Mouse (Mus musculus) midbrain, embryonic 10.5 days (tissue): ENCODE results near the gene Ccl6. TPM values are rescaled to one million over a fixed set of nuclear protein-coding genes. Genes with fewer than 3 reads are reported as not detected.

ENCODE experiments used
- DNase-seq: peaks from one replicate; pipeline ENCODE4 v3.0.0-alpha.2; 2017; ENCODE audit warnings: low spot score
- H3K27ac ChIP-seq: fragments of 300-500 bp; sonication (generic); replicated peaks from 2 replicates; pipeline ENCODE4 v1.5.1; 2016; ENCODE audit warnings: mild to moderate bottlenecking
- H3K27me3 ChIP-seq: fragments of 300-500 bp; sonication (generic); 2 replicates; pipeline ENCODE4 v1.6.1; 2016; ENCODE audit warnings: low read depth, mild to moderate bottlenecking; ENCODE audit not compliant: poor library complexity, severe bottlenecking
- H3K36me3 ChIP-seq: fragments of 300-500 bp; sonication (generic); 2 replicates; pipeline ENCODE4 v1.6.1; 2016; ENCODE audit warnings: mild to moderate bottlenecking, moderate library complexity
- H3K4me1 ChIP-seq: fragments of 300-500 bp; sonication (generic); 2 replicates; pipeline ENCODE4 v1.6.1; 2016
- H3K4me3 ChIP-seq: fragments of 300-500 bp; sonication (generic); 2 replicates; pipeline ENCODE4 v1.5.1; 2016; ENCODE audit warnings: mild to moderate bottlenecking, moderate library complexity
- H3K9me3 ChIP-seq: fragments of 300-500 bp; sonication (generic); replicated peaks from 2 replicates; pipeline ENCODE4 v1.6.1; 2016; ENCODE audit warnings: mild to moderate bottlenecking
- WGBS: fragments of 180-500 bp; shearing (Covaris S2); methylation state at CpG from one replicate; pipeline ENCODE4 v1.1.7; 2016; 5-methylcytosine and 5-hydroxymethylcytosine counted together
- polyA plus RNA-seq: library from polyadenylated mRNA; unstranded; fragments of >200 nt; fragmentation: Nextera tagmentation; extraction: Ambion mirVana; gene quantifications from 2 replicates; pipeline ENCODE4 v1.2.1, GENCODE M21; 2016

The Ccl6 gene
- polyA plus RNA-seq, 1 experiment from 2014 or later: 2.1 TPM

GRCm38 (mm10) chr11:83541415-83541814 lies 51.5 kb downstream of the Ccl6 start:
- DNase-seq: no peak
- no peak overlapping the region for H3K4me3 ChIP-seq
- 92% methylated on average over 3 of the region's 3 CpGs for WGBS
- no peaks in the 10 kb centered on the region for H3K9me3 ChIP-seq
- H3K27me3 ChIP-seq: no peaks in the 10 kb centered on the region
- H3K4me1 ChIP-seq: no peaks in the 10 kb centered on the region
- H3K27ac ChIP-seq: no peak overlapping the region
- H3K36me3 ChIP-seq: no peaks in the 10 kb centered on the region

GRCm38 (mm10) chr11:83540931-83541330 lies 52.0 kb downstream of the Ccl6 start:
- H3K27ac ChIP-seq: no peak overlapping the region
- H3K4me3 ChIP-seq: no peak overlapping the region
- no peaks in the 10 kb centered on the region for H3K4me1 ChIP-seq
- no peak for DNase-seq
- WGBS: 87% methylated on average over 2 of the region's 2 CpGs
- no peaks in the 10 kb centered on the region for H3K9me3 ChIP-seq
- H3K27me3 ChIP-seq: no peaks in the 10 kb centered on the region
- H3K36me3 ChIP-seq: no peaks in the 10 kb centered on the region

DNA sequence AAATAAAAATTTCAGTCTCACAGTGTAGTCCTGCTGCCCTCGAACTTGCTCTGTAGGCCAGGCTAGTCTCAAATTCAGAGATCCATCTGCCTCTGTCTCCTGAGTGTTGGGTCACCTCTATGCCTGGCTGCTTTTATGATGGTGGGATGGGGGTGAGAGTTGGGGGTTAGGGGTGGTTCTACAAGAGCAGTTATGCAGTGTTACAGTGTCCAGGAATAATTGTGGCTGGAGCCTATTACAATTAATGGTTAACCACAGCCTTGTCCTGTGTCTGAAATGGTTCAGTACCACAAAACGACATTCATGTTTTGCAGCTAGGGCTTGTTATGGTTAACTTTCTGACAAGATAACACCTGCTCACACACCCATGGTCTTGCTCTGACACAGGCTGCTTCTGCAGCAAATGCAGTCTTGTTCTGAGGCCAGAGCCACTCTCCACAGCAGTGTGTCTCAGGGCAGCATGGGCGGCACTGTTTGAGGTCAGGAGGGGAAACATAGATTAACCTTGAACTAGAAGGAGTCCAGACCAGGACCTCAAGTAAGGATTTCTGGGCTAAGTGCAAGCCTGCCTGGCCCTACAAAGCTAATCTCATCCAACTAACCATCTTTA lies 54.1 kb downstream of the Ccl6 start:
- Histone ChIP-seq H3K36me3 (no peaks in the 10 kb centered on the region), H3K27me3 (no peaks in the 10 kb centered on the region), H3K9me3 (no peaks in the 10 kb centered on the region), H3K4me3 (no peak overlapping the region), H3K4me1 (no peaks in the 10 kb centered on the region), H3K27ac (no peak overlapping the region)
- 87% methylated on average over 3 of the region's 3 CpGs for WGBS
- no peak for DNase-seq

Other genes starting within 250 kb of the Ccl6 start
- 3.9 and 6.5 TPM in 2 replicates for gene Rasl10b, start 183.9 kb downstream of the Ccl6 start, polyA plus RNA-seq
- gene Gas2l2, start 163.6 kb downstream of the Ccl6 start, polyA plus RNA-seq: 0.09 TPM in 1 of 2 replicates, not detected in the other
- 0.54 TPM in 1 of 2 replicates, not detected in the other for gene 1700020L24Rik, start 155.4 kb downstream of the Ccl6 start, polyA plus RNA-seq
- 1.2 and 1.6 TPM in 2 replicates for gene Mmp28, start 130.0 kb downstream of the Ccl6 start, polyA plus RNA-seq
- 11.2 and 12.6 TPM in 2 replicates for gene Taf15, start 120.0 kb downstream of the Ccl6 start, polyA plus RNA-seq
- not detected in 2 replicates for gene Heatr9, start 70.9 kb downstream of the Ccl6 start, polyA plus RNA-seq
- not detected in 2 replicates for gene Ccl5, start 62.6 kb downstream of the Ccl6 start, polyA plus RNA-seq
- 1.2 and 1.4 TPM in 2 replicates for gene Ccl9, start 14.5 kb downstream of the Ccl6 start, polyA plus RNA-seq
- gene Rpl9-ps1, start 52.5 kb upstream of the Ccl6 start, polyA plus RNA-seq: not detected in 2 replicates
- gene Ccl3, start 56.3 kb upstream of the Ccl6 start, polyA plus RNA-seq: 0.97 and 1.3 TPM in 2 replicates
- 0.57 TPM in 1 of 2 replicates, not detected in the other for gene Ccl4, start 69.5 kb upstream of the Ccl6 start, polyA plus RNA-seq
- not detected in 2 replicates for gene Wfdc17, start 110.9 kb upstream of the Ccl6 start, polyA plus RNA-seq
- gene Wfdc18, start 115.9 kb upstream of the Ccl6 start, polyA plus RNA-seq: not detected in 2 replicates
- not detected in 2 replicates for gene Wfdc21, start 153.9 kb upstream of the Ccl6 start, polyA plus RNA-seq
- gene Heatr6, start 160.6 kb upstream of the Ccl6 start, polyA plus RNA-seq: 31.0 and 35.1 TPM in 2 replicates